Mouse (Mus musculus) testis, adult 10 weeks (tissue): ENCODE data around the gene Ldlr. TPM values are rescaled to one million over a fixed set of nuclear protein-coding genes. Genes with fewer than 3 reads are reported as not detected.

Source experiments
- polyA plus RNA-seq: library from polyadenylated mRNA; stranded (reverse); fragments of 350-450 nt; fragmentation: Illumina TruSeq; extraction: RNeasy Lipid Tissue Mini Kit (QIAGEN cat#74804); gene quantifications from one replicate; pipeline ENCODE4 v1.2.3, GENCODE M21; 2014; ENCODE audit warnings: low read depth, low replicate concordance

Ldlr gene
- 1.1 TPM for polyA plus RNA-seq

GRCm38 (mm10) chr9:21723377-21724146 is at the start of gene Ldlr:
Ldlr (plus strand) TSS chr9:21723483.

GRCm38 (mm10) chr9:21760155-21761088 is 37.1 kb downstream of the Ldlr start, which contains the start of gene Spc24:
Spc24 (minus strand) TSS chr9:21760303.

GRCm38 (mm10) chr9:21798345-21799009 is 75.2 kb downstream of the Ldlr start, which contains the start of gene Kank2:
Kank2 (minus strand) TSS chr9:21798744.

Other genes with a start within 250 kb of the Ldlr start
- 1.9 TPM for gene Tmed1, start 213.2 kb upstream of the Ldlr start, polyA plus RNA-seq
- gene AB124611, start 197.3 kb upstream of the Ldlr start, polyA plus RNA-seq, result 0.36 TPM
- gene Carm1, start 176.6 kb upstream of the Ldlr start, polyA plus RNA-seq, result 11.9 TPM
- gene Timm29, start 130.8 kb upstream of the Ldlr start, polyA plus RNA-seq, result 20.8 TPM
- 6.5 TPM for gene Yipf2, start 130.7 kb upstream of the Ldlr start, polyA plus RNA-seq
- gene Smarca4, start 107.3 kb upstream of the Ldlr start, polyA plus RNA-seq, result 8.3 TPM
- gene Spc24, start 36.8 kb downstream of the Ldlr start, polyA plus RNA-seq, result 4.0 TPM
- gene Kank2, start 75.3 kb downstream of the Ldlr start, polyA plus RNA-seq, result 2.3 TPM
- gene Angptl8, start 112.0 kb downstream of the Ldlr start, polyA plus RNA-seq, result not detected
- 3.1 TPM for gene Dock6, start 129.2 kb downstream of the Ldlr start, polyA plus RNA-seq
- 1.1 TPM for gene Rab3d, start 194.7 kb downstream of the Ldlr start, polyA plus RNA-seq
- gene Ccdc159, start 204.0 kb downstream of the Ldlr start, polyA plus RNA-seq, result 12.3 TPM
- 4.8 TPM for gene Tmem205, start 204.1 kb downstream of the Ldlr start, polyA plus RNA-seq
- 1.8 TPM for gene Plppr2, start 213.6 kb downstream of the Ldlr start, polyA plus RNA-seq
- 3.8 TPM for gene Swsap1, start 232.3 kb downstream of the Ldlr start, polyA plus RNA-seq
- gene Epor, start 240.0 kb downstream of the Ldlr start, polyA plus RNA-seq, result not detected